Mouse (Mus musculus) forebrain, embryonic 14.5 days (tissue): ENCODE results near the gene Nphp3. TPM values are rescaled to one million over a fixed set of nuclear protein-coding genes. Genes with fewer than 3 reads are reported as not detected.
A peak's percentile ranks its signal among the peaks of the same experiment; 100 is the strongest.

Source experiments
- ATAC-seq: fragments of 200-750 bp; cut with Nextera tagmentation; 2 replicates; pipeline ENCODE4 v1.8.0; 2017; ENCODE audit warnings: mild to moderate bottlenecking, moderate library complexity
- DNase-seq: peaks from one replicate; pipeline ENCODE4 v3.0.0-alpha.2; 2015; ENCODE audit warnings: low spot score
- H3K27ac ChIP-seq: fragments of 300-500 bp; sonication (generic); 2 replicates; pipeline ENCODE4 v1.5.1; 2014; ENCODE audit warnings: low read depth, mild to moderate bottlenecking, control low read depth, low read length, moderate library complexity
- H3K27me3 ChIP-seq: fragments of 300-500 bp; sonication (generic); replicated peaks from 2 replicates; pipeline ENCODE4 v1.6.1; 2014; ENCODE audit warnings: low read length, control low read depth, mixed read lengths; ENCODE audit not compliant: control insufficient read depth, insufficient read depth
- H3K36me3 ChIP-seq: fragments of 300-500 bp; sonication (generic); 2 replicates; pipeline ENCODE4 v1.6.1; 2014; ENCODE audit warnings: low read length, control low read depth; ENCODE audit not compliant: control insufficient read depth, insufficient read depth
- H3K4me1 ChIP-seq: fragments of 300-500 bp; sonication (generic); 2 replicates; pipeline ENCODE4 v1.6.1; 2014; ENCODE audit warnings: antibody characterized with exemption, low read length, control low read depth; ENCODE audit not compliant: control insufficient read depth, insufficient read depth
- H3K4me2 ChIP-seq: fragments of 300-500 bp; sonication (generic); 2 replicates; pipeline ENCODE4 v1.6.1; 2014; ENCODE audit warnings: mild to moderate bottlenecking, control low read depth, low read length
- H3K4me3 ChIP-seq: fragments of 300-500 bp; sonication (generic); 2 replicates; pipeline ENCODE4 v1.5.1; 2014; ENCODE audit warnings: low read depth, low read length, control low read depth
- H3K9ac ChIP-seq: fragments of 300-500 bp; sonication (generic); 2 replicates; pipeline ENCODE4 v1.6.1; 2014; ENCODE audit warnings: mild to moderate bottlenecking, low read length, control low read depth, moderate library complexity
- H3K9me3 ChIP-seq: fragments of 300-500 bp; sonication (generic); replicated peaks from 2 replicates; pipeline ENCODE4 v1.6.1; 2016; ENCODE audit warnings: low read length, control low read depth, mixed read lengths; ENCODE audit not compliant: control insufficient read depth
- WGBS: fragments of 180-500 bp; shearing (Covaris S2); extraction: QIAGEN DNeasy Blood & Tissue Kit; methylation state at CpG from one replicate; pipeline ENCODE4 v1.1.7; 2014; 5-methylcytosine and 5-hydroxymethylcytosine counted together
- polyA plus RNA-seq: library from polyadenylated mRNA; unstranded; fragments of >200 nt; fragmentation: Nextera tagmentation; extraction: Ambion mirVana; gene quantifications from 2 replicates; pipeline ENCODE4 v1.2.1, GENCODE M21; 2014

The Nphp3 gene
- polyA plus RNA-seq, 1 experiment from 2014 or later = 1.9 TPM

DNA sequence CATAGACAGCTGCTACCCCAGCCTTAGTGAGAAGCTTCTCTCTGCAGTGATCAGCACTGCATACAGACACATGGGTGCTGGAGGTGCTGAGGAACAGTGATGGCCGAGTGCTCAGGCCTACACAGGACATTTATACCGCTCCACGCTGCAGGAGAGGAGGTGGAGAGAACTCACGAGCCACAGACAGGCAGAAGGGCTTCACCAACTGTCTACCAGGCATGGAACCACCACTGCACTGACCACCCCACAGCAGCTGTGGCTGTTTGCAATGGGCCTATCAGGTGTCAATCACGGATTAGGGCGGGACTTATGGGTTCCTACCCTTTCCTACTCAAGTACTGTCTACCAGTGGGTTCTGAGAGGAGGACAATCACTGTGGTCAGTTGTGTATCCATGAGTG, 48.7 kb downstream of the Nphp3 start:
- peaks cover 95% of the 10 kb centered on the region for H3K36me3 ChIP-seq
- DNase-seq (no peak), ATAC-seq (no peak)
- H3K27ac ChIP-seq = no peak overlapping the region
- no peak overlapping the region for H3K4me2 ChIP-seq
- no peaks in the 10 kb centered on the region for H3K9me3 ChIP-seq
- no peak overlapping the region for H3K4me3 ChIP-seq
- WGBS = 90% methylated on average over 6 of the region's 6 CpGs
- H3K4me1 ChIP-seq = no peaks in the 10 kb centered on the region
- no peak overlapping the region for H3K9ac ChIP-seq
- no peaks in the 10 kb centered on the region for H3K27me3 ChIP-seq

DNA sequence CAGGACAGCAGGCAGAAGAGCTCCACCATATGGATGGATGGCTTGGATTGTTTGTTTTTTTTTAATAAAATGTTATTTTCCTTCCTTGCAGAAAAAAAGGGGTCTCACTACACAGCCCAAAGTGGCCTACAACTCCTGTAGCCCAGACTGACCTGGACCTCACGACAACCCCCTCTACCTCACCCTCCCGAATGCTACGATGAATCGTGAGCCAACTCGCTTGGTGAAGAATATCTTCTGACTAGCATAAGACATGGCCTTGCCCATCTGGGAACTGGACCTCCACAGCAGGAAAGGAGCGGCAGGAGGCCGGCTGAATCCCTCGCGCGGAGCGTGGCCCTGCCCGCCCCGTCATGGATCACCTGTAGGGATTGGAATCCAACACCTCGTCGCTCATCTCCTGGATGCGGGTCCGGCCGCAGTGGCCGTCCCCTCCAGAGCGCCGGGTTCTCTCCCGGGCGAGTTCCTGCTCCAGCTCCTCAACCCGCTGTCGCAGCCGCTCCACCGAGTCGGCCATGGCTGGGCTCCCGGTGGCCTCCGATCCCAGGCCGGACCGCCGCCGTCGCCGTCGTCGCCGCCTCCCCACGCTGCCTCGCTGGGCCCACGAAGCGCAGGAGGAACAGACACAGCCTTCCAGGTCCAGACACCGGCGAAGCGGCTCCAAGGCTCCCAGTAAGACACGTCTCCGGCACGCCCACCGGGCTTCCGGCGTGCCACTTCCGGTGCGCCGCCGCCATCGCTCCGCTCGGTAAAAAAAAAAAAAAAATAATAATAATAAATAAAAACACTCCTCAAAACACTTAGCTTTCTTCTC, 60.3 kb downstream of the Nphp3 start, which contains the start of gene Uba5:
Uba5 (minus strand) TSS at position 705 of the 814 bp plus-strand sequence.
- Histone ChIP-seq H3K9ac (peak within 1 kb of the TSS; percentile 81), H3K27me3 (no peaks in the 10 kb centered on the region), H3K4me2 (peak within 1 kb of the TSS; percentile 91), H3K27ac (peak within 1 kb of the TSS; percentile 17), H3K9me3 (no peaks in the 10 kb centered on the region), H3K4me3 (peak within 1 kb of the TSS; percentile 97), H3K36me3 (peaks cover 26% of the 10 kb centered on the region), H3K4me1 (peaks cover 9% of the 10 kb centered on the region)
- peak; percentile 88 for DNase-seq
- peak; percentile 81 for ATAC-seq
- under 1% methylated on average over 59 of the region's 59 CpGs for WGBS

DNA sequence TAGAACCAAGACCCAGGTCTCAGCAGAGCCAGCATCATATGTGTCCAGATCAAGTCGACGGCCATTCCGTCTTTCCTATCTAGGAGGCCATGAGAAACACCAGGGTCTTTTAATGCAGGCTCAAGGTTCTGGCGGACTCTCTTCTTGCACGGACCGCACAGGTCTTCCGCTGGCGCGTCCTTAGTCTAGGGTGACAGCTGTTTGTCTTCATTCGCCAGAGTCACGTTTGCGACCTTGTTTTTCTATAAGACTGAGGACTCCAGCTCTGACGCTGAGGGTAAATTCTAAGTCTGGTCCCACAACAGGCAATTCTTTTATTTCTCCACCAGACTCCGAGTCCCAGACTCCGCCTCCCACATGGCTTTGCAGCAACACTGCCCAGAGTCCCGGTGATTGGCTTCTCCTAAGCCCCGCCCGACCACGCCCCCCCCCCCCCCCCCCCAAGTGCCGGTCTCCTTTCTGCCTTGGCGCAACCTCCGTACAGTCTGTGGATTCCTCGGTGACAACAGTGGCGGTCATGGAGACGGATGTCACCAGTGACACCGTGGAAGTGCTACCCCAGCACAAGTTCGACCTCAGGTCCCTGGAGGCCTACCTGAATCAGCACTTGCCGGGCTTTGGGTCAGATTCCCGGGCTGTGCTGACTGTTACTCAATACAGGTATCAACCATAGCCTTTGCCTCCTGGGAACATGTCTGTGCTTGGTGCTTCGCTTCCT, 61.1 kb downstream of the Nphp3 start, which contains the start of gene Acad11:
Acad11 (plus strand) TSS at position 134 of the 718 bp plus-strand sequence.
- peak within 1 kb of the TSS; percentile 97 for H3K4me3 ChIP-seq
- peak; percentile 97 for ATAC-seq
- H3K4me2 ChIP-seq = peak within 1 kb of the TSS; percentile 91
- DNase-seq = peak; percentile 93
- peak within 1 kb of the TSS; percentile 17 for H3K27ac ChIP-seq
- WGBS = under 1% methylated on average over 29 of the region's 30 CpGs
- H3K36me3 ChIP-seq = peaks cover 18% of the 10 kb centered on the region
- no peaks in the 10 kb centered on the region for H3K9me3 ChIP-seq
- no peaks in the 10 kb centered on the region for H3K27me3 ChIP-seq
- peak within 1 kb of the TSS; percentile 81 for H3K9ac ChIP-seq
- peaks cover 9% of the 10 kb centered on the region for H3K4me1 ChIP-seq

DNA sequence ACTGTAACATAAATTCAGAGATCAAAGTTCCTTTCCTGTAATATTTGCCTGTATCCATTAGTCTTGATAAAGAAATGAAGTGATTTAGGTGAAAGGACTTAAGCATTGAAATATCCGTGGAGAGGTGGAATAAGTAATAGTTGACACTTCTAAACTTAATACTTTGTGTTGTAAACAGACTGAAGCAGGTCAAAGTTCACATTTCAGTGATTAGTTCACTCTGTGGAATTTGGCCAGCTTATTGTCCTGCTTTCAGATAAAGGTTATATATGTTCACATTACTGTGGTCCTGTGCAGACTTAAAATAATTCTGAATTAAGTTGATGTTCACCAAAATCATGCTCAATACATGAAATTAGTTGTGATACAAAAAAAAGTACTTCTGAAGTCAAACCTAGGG, 62.2 kb downstream of the Nphp3 start:
- no peak overlapping the region for H3K27ac ChIP-seq
- peaks cover 11% of the 10 kb centered on the region for H3K36me3 ChIP-seq
- H3K27me3 ChIP-seq = no peaks in the 10 kb centered on the region
- H3K4me1 ChIP-seq = peaks cover 9% of the 10 kb centered on the region
- ATAC-seq (no peak), DNase-seq (no peak)
- 28% methylated on average over 1 of the region's 1 CpGs for WGBS
- H3K4me3 ChIP-seq = no peak overlapping the region
- no peak overlapping the region for H3K4me2 ChIP-seq
- no peak overlapping the region for H3K9ac ChIP-seq
- no peaks in the 10 kb centered on the region for H3K9me3 ChIP-seq

DNA sequence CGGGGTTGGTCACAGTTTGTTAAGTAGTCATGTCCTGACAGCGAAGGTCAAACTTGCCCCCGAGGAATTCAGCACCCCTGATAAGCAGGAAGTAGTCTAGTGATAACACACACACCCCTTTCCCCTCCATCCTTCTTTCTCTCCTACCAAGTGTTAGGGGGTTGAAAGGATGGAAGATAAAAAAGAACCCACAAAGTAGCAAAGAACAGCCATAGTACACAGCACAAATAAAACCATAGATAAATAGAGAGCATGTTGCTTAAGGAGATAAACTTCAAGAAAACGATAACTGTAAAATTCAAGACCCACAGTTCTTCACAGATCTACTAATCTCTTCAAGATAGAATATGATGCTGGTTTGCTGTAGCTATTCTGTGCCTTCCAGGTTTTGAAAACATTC, 67.9 kb downstream of the Nphp3 start:
- Histone ChIP-seq H3K4me1 (no peaks in the 10 kb centered on the region), H3K9ac (no peak overlapping the region), H3K27ac (no peak overlapping the region), H3K9me3 (no peaks in the 10 kb centered on the region), H3K27me3 (no peaks in the 10 kb centered on the region), H3K4me3 (no peak overlapping the region), H3K36me3 (no peaks in the 10 kb centered on the region), H3K4me2 (no peak overlapping the region)
- ATAC-seq = no peak
- 91% methylated on average over 4 of the region's 4 CpGs for WGBS
- DNase-seq = no peak

DNA sequence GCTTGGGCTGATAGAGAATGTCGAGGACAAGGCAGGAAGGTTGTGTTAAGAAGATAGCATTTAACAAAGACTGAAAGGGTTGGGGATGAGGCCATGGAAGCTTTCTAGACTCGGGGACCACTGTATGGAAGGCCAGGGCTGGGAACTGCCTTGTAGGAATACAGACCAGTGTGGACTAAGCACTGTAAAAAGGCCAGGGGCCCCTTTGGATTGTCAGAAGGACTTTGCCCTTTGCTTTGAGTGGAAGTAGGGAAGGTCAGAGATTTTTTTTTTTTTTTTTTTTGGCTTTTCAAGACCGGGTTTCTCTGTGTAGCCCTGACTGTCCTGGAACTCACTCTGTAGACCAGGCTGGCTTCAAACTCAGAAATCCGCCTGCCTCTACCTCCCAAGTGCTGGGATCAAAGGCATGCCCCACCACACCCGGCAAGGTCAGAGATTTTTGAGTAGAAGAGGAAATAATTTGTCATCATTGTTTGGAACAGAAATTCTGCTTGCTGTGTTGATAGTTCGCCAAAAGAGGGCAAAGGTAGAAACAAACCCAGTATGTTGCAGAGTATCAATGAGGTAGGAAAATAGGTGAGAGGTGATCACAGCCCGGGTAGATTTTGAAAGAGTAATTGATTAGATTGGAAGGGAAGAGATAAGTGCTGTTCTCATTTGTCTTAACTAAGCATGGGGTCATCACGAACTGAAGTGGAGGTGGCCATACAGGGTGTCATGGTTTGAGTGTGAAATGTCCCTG, 68.7 kb downstream of the Nphp3 start:
- no peak overlapping the region for H3K4me3 ChIP-seq
- H3K9ac ChIP-seq = no peak overlapping the region
- H3K4me2 ChIP-seq = no peak overlapping the region
- no peak for DNase-seq
- no peaks in the 10 kb centered on the region for H3K4me1 ChIP-seq
- no peak for ATAC-seq
- no peak overlapping the region for H3K27ac ChIP-seq
- WGBS = 81% methylated on average over 8 of the region's 8 CpGs
- H3K27me3 ChIP-seq = no peaks in the 10 kb centered on the region
- H3K9me3 ChIP-seq = no peaks in the 10 kb centered on the region
- H3K36me3 ChIP-seq = no peaks in the 10 kb centered on the region

DNA sequence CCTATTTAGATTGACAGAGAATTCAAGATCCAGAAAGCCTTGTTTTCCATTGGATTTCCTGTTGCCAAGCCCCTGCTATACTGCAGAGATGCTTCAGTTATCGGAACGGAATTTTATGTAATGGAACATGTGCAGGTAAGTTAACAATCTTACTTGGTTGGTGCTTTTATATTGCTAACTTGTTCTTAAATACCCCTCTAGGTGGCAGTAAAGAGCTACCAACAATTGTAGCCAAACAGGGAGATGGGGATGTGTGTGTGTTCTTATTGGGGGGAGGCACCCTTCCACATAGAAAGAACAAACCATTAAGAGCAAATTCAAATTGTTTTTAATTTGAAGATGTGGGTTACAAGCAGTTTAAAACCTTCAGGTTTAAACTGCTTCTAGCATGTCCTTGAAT, 73.5 kb downstream of the Nphp3 start:
- Histone ChIP-seq H3K27me3 (no peaks in the 10 kb centered on the region), H3K9me3 (no peaks in the 10 kb centered on the region), H3K4me3 (no peak overlapping the region), H3K36me3 (no peaks in the 10 kb centered on the region), H3K27ac (no peak overlapping the region), H3K9ac (no peak overlapping the region), H3K4me2 (no peak overlapping the region), H3K4me1 (no peaks in the 10 kb centered on the region)
- WGBS = 64% methylated on average over 2 of the region's 2 CpGs
- DNase-seq = peak; percentile 47
- ATAC-seq = no peak

DNA sequence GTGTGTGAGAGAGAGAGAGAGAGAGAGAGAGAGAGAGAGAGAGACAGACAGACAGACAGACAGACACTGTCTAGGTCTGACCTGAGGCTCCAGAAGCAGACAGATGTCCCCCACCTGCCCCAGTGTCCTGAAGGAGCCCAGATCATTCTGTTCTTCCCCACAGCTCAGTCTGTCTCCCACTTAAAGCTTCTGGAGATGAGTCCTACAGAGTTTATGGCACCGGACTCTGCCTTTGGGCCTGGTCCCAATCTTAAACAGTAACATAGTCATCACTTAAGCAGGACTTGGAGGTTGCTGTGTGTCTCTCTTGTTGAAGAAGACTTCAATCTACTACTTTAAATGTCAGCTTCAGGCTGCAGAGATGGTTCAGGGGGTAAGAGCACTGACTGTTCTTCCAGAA, 76.4 kb downstream of the Nphp3 start:
- Histone ChIP-seq H3K4me3 (no peak overlapping the region), H3K27me3 (no peaks in the 10 kb centered on the region), H3K27ac (no peak overlapping the region), H3K36me3 (no peaks in the 10 kb centered on the region), H3K4me2 (no peak overlapping the region), H3K9me3 (no peaks in the 10 kb centered on the region), H3K9ac (no peak overlapping the region), H3K4me1 (no peaks in the 10 kb centered on the region)
- WGBS = 93% methylated on average over 1 of the region's 1 CpGs
- DNase-seq (no peak), ATAC-seq (no peak)
